Mouse (Mus musculus) lung, postnatal 25 days (tissue): ENCODE measurements around the gene Pld2.
A peak's percentile ranks its signal among the peaks of the same experiment; 100 is the strongest.
"Not testable (repeated sequence)": the region's sequence is repeated elsewhere in the genome, so short reads cannot be mapped to it uniquely, and the experiment has no call there.

Experiments
- DNase-seq: peaks from one replicate; pipeline ENCODE4 v3.0.0; 2022; ENCODE audit warnings: low spot score

Pld2 gene

GRCm38 (mm10) chr11:70539877-70540587 is at the start of gene Pld2:
TSS of gene Pld2 (plus strand) at chr11:70540064.
- DNase-seq = peak; percentile 92

- peak; percentile 55 for DNase-seq
Measured at GRCm38 (mm10) chr11:70499566-70500475, 40.0 kb upstream of the Pld2 start.

GRCm38 (mm10) chr11:70500476-70500812 is 39.4 kb upstream of the Pld2 start:
- DNase-seq = no peak

- no peak for DNase-seq
Measured at GRCm38 (mm10) chr11:70502018-70502417, 37.8 kb upstream of the Pld2 start.

- no peak for DNase-seq
Measured at GRCm38 (mm10) chr11:70504970-70505369, 34.9 kb upstream of the Pld2 start, which contains the start of gene Tm4sf5. TSS of gene Tm4sf5 (plus strand) at chr11:70505244.

GRCm38 (mm10) chr11:70506385-70506784 is 33.5 kb upstream of the Pld2 start:
- DNase-seq = peak; percentile 84

- DNase-seq = no peak
Measured at GRCm38 (mm10) chr11:70506962-70507515, 32.8 kb upstream of the Pld2 start.

GRCm38 (mm10) chr11:70509753-70510564 is 29.9 kb upstream of the Pld2 start:
- DNase-seq = peak; percentile 30

- DNase-seq = no peak
Measured at GRCm38 (mm10) chr11:70511242-70511641, 28.6 kb upstream of the Pld2 start.

- no peak for DNase-seq
Measured at GRCm38 (mm10) chr11:70511825-70512224, 28.0 kb upstream of the Pld2 start.

- DNase-seq = no peak
Measured at GRCm38 (mm10) chr11:70512709-70513342, 27.0 kb upstream of the Pld2 start.

- DNase-seq = no peak
Measured at GRCm38 (mm10) chr11:70513520-70513919, 26.3 kb upstream of the Pld2 start.

- DNase-seq = no peak
Measured at GRCm38 (mm10) chr11:70514288-70514687, 25.6 kb upstream of the Pld2 start, which contains the start of gene Vmo1. TSS of gene Vmo1 (minus strand) at chr11:70514616.

- DNase-seq = peak; percentile 43
Measured at GRCm38 (mm10) chr11:70516352-70516751, 23.5 kb upstream of the Pld2 start.

GRCm38 (mm10) chr11:70518436-70518835 is 21.4 kb upstream of the Pld2 start:
- no peak for DNase-seq

GRCm38 (mm10) chr11:70518923-70519322 is 20.9 kb upstream of the Pld2 start, which contains the start of gene Gltpd2:
TSS of gene Gltpd2 (plus strand) at chr11:70519196.
- no peak for DNase-seq

GRCm38 (mm10) chr11:70520178-70520769 is 19.6 kb upstream of the Pld2 start:
- DNase-seq = no peak

GRCm38 (mm10) chr11:70523306-70523989 is 16.4 kb upstream of the Pld2 start:
- DNase-seq = not testable (repeated sequence)

- no peak for DNase-seq
Measured at GRCm38 (mm10) chr11:70524782-70525181, 15.1 kb upstream of the Pld2 start.

GRCm38 (mm10) chr11:70525184-70525678 is 14.6 kb upstream of the Pld2 start, which contains the start of gene Psmb6:
TSS of gene Psmb6 (plus strand) at chr11:70525367.
- peak; percentile 97 for DNase-seq
